Mouse (Mus musculus): ENCODE measurements around the gene Phldb2.

The Phldb2 gene

GRCm38 (mm10) chr16:45946335-45946734, 7.1 kb downstream of the Phldb2 start:
- DNase-seq (ENCODE audit: low spot score), result no peak

- no peak for DNase-seq (ENCODE audit: low spot score)
Observed at GRCm38 (mm10) chr16:45945649-45946048, 7.7 kb downstream of the Phldb2 start.

- no peak for DNase-seq (ENCODE audit: low spot score)
Observed at GRCm38 (mm10) chr16:45945174-45945631, 8.2 kb downstream of the Phldb2 start.

- no peak for DNase-seq (ENCODE audit: low spot score)
Observed at GRCm38 (mm10) chr16:45942169-45942891, 11.1 kb downstream of the Phldb2 start.

- DNase-seq (ENCODE audit: low spot score), result no peak
Observed at GRCm38 (mm10) chr16:45940701-45941100, 12.7 kb downstream of the Phldb2 start.

- DNase-seq (ENCODE audit: low spot score), result no peak
Observed at GRCm38 (mm10) chr16:45939436-45939835, 14.0 kb downstream of the Phldb2 start.

GRCm38 (mm10) chr16:45937381-45937780, 16.0 kb downstream of the Phldb2 start:
- no peak for DNase-seq (ENCODE audit: low spot score)

GRCm38 (mm10) chr16:45936521-45936920, 16.9 kb downstream of the Phldb2 start:
- DNase-seq (ENCODE audit: low spot score), result peak; percentile 70

GRCm38 (mm10) chr16:45935956-45936483, 17.4 kb downstream of the Phldb2 start:
- DNase-seq (ENCODE audit: low spot score), result no peak

- peak; percentile 25 for DNase-seq (ENCODE audit: low spot score)
Observed at GRCm38 (mm10) chr16:45934721-45935407, 18.5 kb downstream of the Phldb2 start.

- DNase-seq (ENCODE audit: low spot score), result no peak
Observed at GRCm38 (mm10) chr16:45930308-45930707, 23.1 kb downstream of the Phldb2 start.

- DNase-seq (ENCODE audit: low spot score), result no peak
Observed at GRCm38 (mm10) chr16:45928090-45928489, 25.3 kb downstream of the Phldb2 start.

GRCm38 (mm10) chr16:45927601-45928000, 25.8 kb downstream of the Phldb2 start:
- DNase-seq (ENCODE audit: low spot score), result no peak

- no peak for DNase-seq (ENCODE audit: low spot score)
Observed at GRCm38 (mm10) chr16:45926875-45927274, 26.5 kb downstream of the Phldb2 start.

- no peak for DNase-seq (ENCODE audit: low spot score)
Observed at GRCm38 (mm10) chr16:45923731-45924424, 29.5 kb downstream of the Phldb2 start.

GRCm38 (mm10) chr16:45922546-45923229, 30.7 kb downstream of the Phldb2 start:
- DNase-seq (ENCODE audit: low spot score), result no peak

- no peak for DNase-seq (ENCODE audit: low spot score)
Observed at GRCm38 (mm10) chr16:45919572-45919971, 33.8 kb downstream of the Phldb2 start.

- no peak for DNase-seq (ENCODE audit: low spot score)
Observed at GRCm38 (mm10) chr16:45903595-45903994, 49.8 kb downstream of the Phldb2 start.

- DNase-seq (ENCODE audit: low spot score), result no peak
Observed at GRCm38 (mm10) chr16:45898459-45898858, 54.9 kb downstream of the Phldb2 start.

GRCm38 (mm10) chr16:45896587-45896986, 56.8 kb downstream of the Phldb2 start:
- no peak for DNase-seq (ENCODE audit: low spot score)

- no peak for DNase-seq (ENCODE audit: low spot score)
Observed at GRCm38 (mm10) chr16:45894998-45895397, 58.4 kb downstream of the Phldb2 start.

- DNase-seq (ENCODE audit: low spot score), result no peak
Observed at GRCm38 (mm10) chr16:45893796-45894195, 59.6 kb downstream of the Phldb2 start.
